Mouse (Mus musculus): ENCODE measurements at regions not wholly inside any gene's neighbourhood (a gene's known extent, or its start where the extent isn't known, plus 50 kb on each side); places are given as distances from the start of the nearest gene placed in this dataset.

DNA sequence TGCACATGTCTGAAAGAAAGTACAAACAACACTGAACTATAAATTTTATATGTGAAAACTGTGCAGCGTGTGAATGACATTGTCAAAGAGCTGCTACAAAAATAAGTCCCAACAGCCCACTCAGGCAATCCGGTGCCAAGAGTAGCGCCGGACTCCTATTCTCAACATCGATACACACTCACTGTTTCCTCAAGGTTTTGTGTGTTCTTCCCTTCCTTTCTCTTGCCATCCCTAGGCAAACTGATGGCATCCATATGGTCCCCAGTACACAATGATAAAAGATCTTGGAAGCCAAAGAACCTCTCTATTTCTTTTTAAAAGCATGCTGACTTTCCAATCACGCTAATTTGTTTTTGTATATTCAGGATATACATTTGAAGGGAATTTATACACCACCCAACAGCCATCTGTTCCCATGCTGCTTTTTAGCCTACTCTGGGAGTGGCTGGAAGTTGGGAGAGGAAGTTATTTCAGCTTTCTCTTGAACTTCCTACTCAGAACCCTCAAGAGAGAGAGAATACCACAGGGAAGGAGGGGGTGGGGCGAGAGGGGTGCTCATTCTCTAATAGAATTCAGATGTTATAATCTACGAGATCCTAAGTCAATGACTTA, 205.9 kb upstream of the Xylt1 start:
- Histone ChIP-seq H3K36me3 (ENCODE audit: control insufficient read depth, insufficient read depth, low read length) (no peaks in the 10 kb centered on the region), H3K4me1 (ENCODE audit: control insufficient read depth, insufficient read depth, low read length) (no peaks in the 10 kb centered on the region), H3K4me3 (ENCODE audit: low read depth, low read length) (no peak overlapping the region), H3K4me2 (no peak overlapping the region), H3K9me3 (replicated peaks; ENCODE audit: control insufficient read depth, low read length) (no peaks in the 10 kb centered on the region), H3K27me3 (ENCODE audit: control insufficient read depth, insufficient read depth, low read length) (no peaks in the 10 kb centered on the region), H3K27ac (ENCODE audit: low read depth, low read length) (no peak overlapping the region), H3K9ac (ENCODE audit: low read depth, low read length) (no peak overlapping the region)
- WGBS (ENCODE audit: insufficient replicate concordance) = 82% methylated on average over 8 of the region's 8 CpGs
- no peak for ATAC-seq (replicated peaks; ENCODE audit: insufficient number of reproducible peaks, low FRiP score, low TSS enrichment)

DNA sequence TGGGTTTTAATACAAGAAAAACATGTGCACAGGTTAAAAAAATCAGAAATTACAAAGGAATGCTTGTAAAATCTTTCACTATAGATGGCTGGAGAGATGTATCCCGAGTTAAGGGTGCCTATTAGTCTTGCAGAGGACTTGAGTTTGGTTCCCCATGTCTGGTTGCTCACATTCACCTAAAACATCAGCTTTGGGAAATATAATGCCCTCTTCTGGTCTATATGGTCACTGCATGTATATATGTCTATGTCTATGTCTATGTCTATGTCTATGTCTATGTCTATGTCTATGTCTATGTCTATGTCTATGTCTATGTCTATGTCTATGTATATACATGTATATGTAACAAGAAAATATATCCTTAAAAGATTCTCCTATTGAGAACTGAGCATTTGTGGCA, 196.8 kb upstream of the Xylt1 start:
- Histone ChIP-seq H3K4me3 (ENCODE audit: low read depth, low read length) (no peak overlapping the region), H3K9ac (ENCODE audit: low read depth, low read length) (no peak overlapping the region), H3K27ac (ENCODE audit: low read depth, low read length) (no peak overlapping the region), H3K4me1 (ENCODE audit: control insufficient read depth, insufficient read depth, low read length) (no peaks in the 10 kb centered on the region), H3K27me3 (ENCODE audit: control insufficient read depth, insufficient read depth, low read length) (no peaks in the 10 kb centered on the region), H3K9me3 (replicated peaks; ENCODE audit: control insufficient read depth, low read length) (no peaks in the 10 kb centered on the region), H3K36me3 (ENCODE audit: control insufficient read depth, insufficient read depth, low read length) (no peaks in the 10 kb centered on the region), H3K4me2 (no peak overlapping the region)
- no peak for ATAC-seq (replicated peaks; ENCODE audit: insufficient number of reproducible peaks, low FRiP score, low TSS enrichment)
- 42% methylated on average over 1 of the region's 1 CpGs for WGBS (ENCODE audit: insufficient replicate concordance)

DNA sequence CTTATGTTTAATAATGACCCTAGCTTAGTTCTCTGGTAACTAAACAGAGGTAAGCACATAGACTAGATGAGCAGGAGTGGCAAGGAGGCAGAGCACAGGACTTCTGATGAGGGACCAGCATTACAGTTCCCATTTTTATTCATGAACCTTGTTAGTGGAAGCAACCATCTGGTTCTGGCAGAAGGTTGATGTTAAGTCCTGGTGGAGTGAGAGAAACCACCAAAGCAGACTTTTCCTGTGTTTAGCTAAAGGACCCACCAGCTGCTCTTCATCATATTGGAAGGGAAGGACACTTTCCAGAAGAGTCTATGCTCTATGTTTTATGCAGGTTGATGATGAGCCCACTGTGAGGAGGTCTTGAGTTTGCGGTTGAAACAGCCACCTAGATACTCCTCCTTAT, 194.9 kb upstream of the Xylt1 start:
- Histone ChIP-seq H3K9ac (ENCODE audit: low read depth, low read length) (no peak overlapping the region), H3K4me1 (ENCODE audit: control insufficient read depth, insufficient read depth, low read length) (no peaks in the 10 kb centered on the region), H3K9me3 (replicated peaks; ENCODE audit: control insufficient read depth, low read length) (no peaks in the 10 kb centered on the region), H3K4me3 (ENCODE audit: low read depth, low read length) (no peak overlapping the region), H3K27ac (ENCODE audit: low read depth, low read length) (no peak overlapping the region), H3K27me3 (ENCODE audit: control insufficient read depth, insufficient read depth, low read length) (no peaks in the 10 kb centered on the region), H3K36me3 (ENCODE audit: control insufficient read depth, insufficient read depth, low read length) (no peaks in the 10 kb centered on the region), H3K4me2 (no peak overlapping the region)
- ATAC-seq (replicated peaks; ENCODE audit: insufficient number of reproducible peaks, low FRiP score, low TSS enrichment) = no peak
- 83% methylated on average over 1 of the region's 1 CpGs for WGBS (ENCODE audit: insufficient replicate concordance)

DNA sequence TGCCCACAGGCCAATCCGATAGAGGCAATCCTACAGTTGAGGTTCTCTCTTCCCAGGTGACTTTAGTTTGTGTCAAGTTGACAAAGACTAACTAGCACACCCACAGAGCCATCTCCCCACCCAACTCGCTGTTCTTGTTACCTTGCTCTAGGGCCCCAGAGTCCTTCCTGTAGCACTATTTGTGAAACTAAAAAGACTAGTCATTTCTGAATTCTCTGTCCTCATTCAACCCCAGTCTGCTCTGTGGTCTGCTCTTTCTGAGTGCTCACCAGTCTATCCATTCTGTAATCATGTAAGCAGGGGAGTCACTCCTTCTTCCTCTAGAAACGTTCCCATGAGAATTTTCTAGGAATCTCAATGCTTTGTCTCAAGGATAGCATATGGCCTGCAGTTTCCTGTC, 184.2 kb upstream of the Xylt1 start:
- no peaks in the 10 kb centered on the region for H3K9me3 ChIP-seq (replicated peaks; ENCODE audit: control insufficient read depth, low read length)
- H3K27me3 ChIP-seq (ENCODE audit: control insufficient read depth, insufficient read depth, low read length) = no peaks in the 10 kb centered on the region
- no peaks in the 10 kb centered on the region for H3K4me1 ChIP-seq (ENCODE audit: control insufficient read depth, insufficient read depth, low read length)
- 69% methylated on average over 3 of the region's 3 CpGs for WGBS (ENCODE audit: insufficient replicate concordance)
- no peak overlapping the region for H3K4me2 ChIP-seq
- no peak overlapping the region for H3K4me3 ChIP-seq (ENCODE audit: low read depth, low read length)
- ATAC-seq (replicated peaks; ENCODE audit: insufficient number of reproducible peaks, low FRiP score, low TSS enrichment) = no peak
- no peak overlapping the region for H3K9ac ChIP-seq (ENCODE audit: low read depth, low read length)
- H3K27ac ChIP-seq (ENCODE audit: low read depth, low read length) = no peak overlapping the region
- no peaks in the 10 kb centered on the region for H3K36me3 ChIP-seq (ENCODE audit: control insufficient read depth, insufficient read depth, low read length)

DNA sequence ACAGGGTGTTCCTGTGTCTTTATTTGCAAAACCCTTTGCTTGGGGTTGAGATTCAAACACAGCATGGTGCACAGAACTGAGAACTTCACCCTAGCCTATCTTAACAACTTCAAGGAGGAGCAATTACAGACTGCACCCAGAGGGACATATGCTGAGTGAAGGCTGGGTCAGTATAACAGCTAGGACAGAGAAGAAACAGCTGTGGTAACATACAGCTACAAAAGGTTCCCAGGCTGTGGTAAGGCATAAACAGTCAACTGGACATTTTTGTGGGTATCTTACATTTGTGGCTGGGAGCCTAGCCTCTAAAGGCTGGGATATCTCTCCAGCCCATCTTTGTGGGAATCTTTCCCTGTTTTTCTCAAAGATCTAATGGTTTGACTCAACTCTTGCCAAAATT, 154.5 kb upstream of the Xylt1 start:
- Histone ChIP-seq H3K9ac (ENCODE audit: low read depth, low read length) (no peak overlapping the region), H3K27me3 (ENCODE audit: control insufficient read depth, insufficient read depth, low read length) (no peaks in the 10 kb centered on the region), H3K36me3 (ENCODE audit: control insufficient read depth, insufficient read depth, low read length) (no peaks in the 10 kb centered on the region), H3K9me3 (replicated peaks; ENCODE audit: control insufficient read depth, low read length) (no peaks in the 10 kb centered on the region), H3K27ac (ENCODE audit: low read depth, low read length) (no peak overlapping the region), H3K4me2 (no peak overlapping the region), H3K4me1 (ENCODE audit: control insufficient read depth, insufficient read depth, low read length) (peaks cover 4% of the 10 kb centered on the region; the same call in 1 of the 2 replicates), H3K4me3 (ENCODE audit: low read depth, low read length) (no peak overlapping the region)
- no peak for ATAC-seq (replicated peaks; ENCODE audit: insufficient number of reproducible peaks, low FRiP score, low TSS enrichment)

DNA sequence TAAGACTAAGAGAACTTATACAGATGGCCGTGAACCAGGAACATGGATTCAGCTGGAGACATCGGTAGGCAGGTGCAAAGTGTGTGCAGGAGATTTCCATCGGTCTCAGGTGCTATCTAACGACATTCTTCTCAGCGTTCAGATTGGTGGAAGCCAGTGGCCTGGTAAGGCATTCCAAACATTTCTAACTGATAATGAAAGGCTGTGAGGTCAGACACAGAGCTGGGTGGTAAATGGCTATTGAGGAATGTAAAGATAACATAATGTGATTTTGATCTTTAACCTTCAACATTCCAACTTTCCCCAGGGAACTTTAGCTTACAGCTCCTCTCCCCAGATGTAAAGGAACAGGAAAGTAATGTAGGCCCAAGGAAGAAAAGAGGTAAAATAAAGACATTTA, 151.2 kb upstream of the Xylt1 start:
- no peak overlapping the region for H3K4me2 ChIP-seq
- no peak for ATAC-seq (replicated peaks; ENCODE audit: insufficient number of reproducible peaks, low FRiP score, low TSS enrichment)
- peaks cover 4% of the 10 kb centered on the region; the same call in 1 of the 2 replicates for H3K4me1 ChIP-seq (ENCODE audit: control insufficient read depth, insufficient read depth, low read length)
- H3K9ac ChIP-seq (ENCODE audit: low read depth, low read length) = no peak overlapping the region
- H3K9me3 ChIP-seq (replicated peaks; ENCODE audit: control insufficient read depth, low read length) = no peaks in the 10 kb centered on the region
- no peak overlapping the region for H3K27ac ChIP-seq (ENCODE audit: low read depth, low read length)
- no peak overlapping the region for H3K4me3 ChIP-seq (ENCODE audit: low read depth, low read length)
- no peaks in the 10 kb centered on the region for H3K36me3 ChIP-seq (ENCODE audit: control insufficient read depth, insufficient read depth, low read length)
- 24% methylated on average over 5 of the region's 5 CpGs for WGBS (ENCODE audit: insufficient replicate concordance)
- no peaks in the 10 kb centered on the region for H3K27me3 ChIP-seq (ENCODE audit: control insufficient read depth, insufficient read depth, low read length)

DNA sequence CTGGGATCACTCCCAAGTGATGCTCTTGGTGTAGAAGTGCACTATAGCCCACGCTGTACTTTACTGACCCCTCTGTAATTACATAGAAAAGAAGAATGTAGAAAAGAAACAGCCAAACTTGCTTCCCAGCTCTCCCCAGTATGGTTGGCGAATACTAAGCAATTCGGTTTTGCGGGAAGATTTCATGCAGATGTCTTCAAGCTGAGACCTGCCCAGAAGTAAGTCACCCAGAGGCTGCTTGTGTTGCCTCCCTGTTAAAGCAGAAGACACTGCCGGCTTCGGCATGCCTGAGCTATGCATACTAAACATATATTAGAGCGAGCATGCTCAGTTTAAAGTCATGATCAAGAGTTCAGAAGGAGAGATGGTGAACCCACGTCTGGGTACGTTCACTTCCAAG, 124.0 kb upstream of the Xylt1 start:
- Histone ChIP-seq H3K4me2 (no peak overlapping the region), H3K9me3 (replicated peaks; ENCODE audit: control insufficient read depth, low read length) (no peaks in the 10 kb centered on the region), H3K27ac (ENCODE audit: low read depth, low read length) (no peak overlapping the region), H3K4me1 (ENCODE audit: control insufficient read depth, insufficient read depth, low read length) (0 out of 2 replicates have a peak, but pooled peaks cover 5% of the 10 kb centered on the region), H3K27me3 (ENCODE audit: control insufficient read depth, insufficient read depth, low read length) (no peaks in the 10 kb centered on the region), H3K4me3 (ENCODE audit: low read depth, low read length) (no peak overlapping the region), H3K9ac (ENCODE audit: low read depth, low read length) (no peak overlapping the region), H3K36me3 (ENCODE audit: control insufficient read depth, insufficient read depth, low read length) (no peaks in the 10 kb centered on the region)
- WGBS (ENCODE audit: insufficient replicate concordance) = 86% methylated on average over 9 of the region's 9 CpGs
- ATAC-seq (replicated peaks; ENCODE audit: insufficient number of reproducible peaks, low FRiP score, low TSS enrichment) = no peak

DNA sequence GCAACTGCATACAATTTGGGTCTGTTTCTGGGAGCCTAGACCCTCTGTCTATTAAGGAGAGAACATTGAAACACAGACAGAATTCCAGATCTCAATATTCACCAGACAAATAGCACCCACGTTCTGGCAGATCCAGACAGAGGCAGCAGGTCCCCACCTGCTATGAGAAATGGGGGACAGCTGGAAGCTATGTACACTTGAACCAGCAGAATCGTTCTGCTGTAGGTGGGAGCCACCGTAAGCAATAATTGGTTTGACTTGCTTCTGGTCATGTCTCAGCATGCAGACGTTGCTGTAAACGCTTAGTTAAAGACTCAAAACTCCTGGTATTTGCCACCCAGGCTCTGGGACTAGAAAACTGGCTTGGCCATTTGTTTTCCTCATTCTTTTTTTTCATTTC, 122.2 kb upstream of the Xylt1 start:
- WGBS (ENCODE audit: insufficient replicate concordance) = 83% methylated on average over 5 of the region's 5 CpGs
- 0 out of 2 replicates have a peak, but pooled peaks cover 5% of the 10 kb centered on the region for H3K4me1 ChIP-seq (ENCODE audit: control insufficient read depth, insufficient read depth, low read length)
- no peaks in the 10 kb centered on the region for H3K36me3 ChIP-seq (ENCODE audit: control insufficient read depth, insufficient read depth, low read length)
- H3K27me3 ChIP-seq (ENCODE audit: control insufficient read depth, insufficient read depth, low read length) = no peaks in the 10 kb centered on the region
- H3K9ac ChIP-seq (ENCODE audit: low read depth, low read length) = no peak overlapping the region
- no peak overlapping the region for H3K4me3 ChIP-seq (ENCODE audit: low read depth, low read length)
- no peak overlapping the region for H3K27ac ChIP-seq (ENCODE audit: low read depth, low read length)
- no peak for ATAC-seq (replicated peaks; ENCODE audit: insufficient number of reproducible peaks, low FRiP score, low TSS enrichment)
- H3K9me3 ChIP-seq (replicated peaks; ENCODE audit: control insufficient read depth, low read length) = no peaks in the 10 kb centered on the region
- no peak overlapping the region for H3K4me2 ChIP-seq

DNA sequence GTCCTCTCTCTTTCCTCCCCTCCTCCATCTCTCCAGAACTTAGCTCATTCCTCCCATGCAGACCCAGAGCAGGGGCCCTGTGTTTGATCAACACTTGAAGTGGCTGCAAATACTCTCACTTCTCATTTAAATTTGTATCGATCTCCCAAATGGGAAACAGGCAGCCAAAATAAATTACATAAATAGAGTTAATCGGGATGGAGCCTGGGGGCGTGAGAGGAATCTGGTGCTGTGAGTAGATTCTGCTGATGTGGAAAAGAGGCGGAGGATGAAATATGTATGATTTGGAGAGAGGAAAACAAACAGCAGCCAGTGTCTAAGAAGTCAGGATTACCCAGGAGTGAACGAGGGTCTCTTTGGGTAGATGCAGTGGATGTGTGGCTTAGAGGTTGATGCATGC, 121.6 kb upstream of the Xylt1 start:
- no peak overlapping the region for H3K4me2 ChIP-seq
- H3K36me3 ChIP-seq (ENCODE audit: control insufficient read depth, insufficient read depth, low read length) = no peaks in the 10 kb centered on the region
- whole genome bisulfite sequencing (ENCODE audit: insufficient replicate concordance) = 72% methylated on average over 5 of the region's 5 CpGs
- no peak overlapping the region for H3K4me3 ChIP-seq (ENCODE audit: low read depth, low read length)
- H3K27ac ChIP-seq (ENCODE audit: low read depth, low read length) = no peak overlapping the region
- H3K27me3 ChIP-seq (ENCODE audit: control insufficient read depth, insufficient read depth, low read length) = no peaks in the 10 kb centered on the region
- no peaks in the 10 kb centered on the region for H3K9me3 ChIP-seq (replicated peaks; ENCODE audit: control insufficient read depth, low read length)
- 0 out of 2 replicates have a peak, but pooled peaks cover 5% of the 10 kb centered on the region for H3K4me1 ChIP-seq (ENCODE audit: control insufficient read depth, insufficient read depth, low read length)
- no peak for ATAC-seq (replicated peaks; ENCODE audit: insufficient number of reproducible peaks, low FRiP score, low TSS enrichment)
- no peak overlapping the region for H3K9ac ChIP-seq (ENCODE audit: low read depth, low read length)
